In the genomic region with DNA sequence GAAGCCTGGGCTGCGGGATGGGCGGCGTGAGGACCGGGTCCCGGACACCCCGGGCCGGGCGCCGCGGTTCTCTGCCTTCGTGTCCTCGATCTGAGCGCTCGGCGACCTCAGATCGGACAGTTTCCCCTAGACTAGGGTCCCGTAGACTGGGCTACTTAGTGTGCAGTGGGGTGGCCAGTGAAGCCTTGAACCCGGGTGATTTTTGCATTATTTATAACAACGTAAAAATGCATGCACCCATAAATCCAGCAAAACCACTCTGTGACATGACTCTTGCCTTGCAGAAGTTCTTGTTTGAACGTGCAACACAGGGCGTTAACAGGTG, we compare ENCODE assay signal across 8 mouse cellular contexts. TPM values are rescaled to one million over a fixed set of nuclear protein-coding genes. Genes with fewer than 3 reads are reported as not detected.
DNase-seq lines count a peak whose midpoint lies in the region; ATAC-seq lines count a peak whose summit lies in the region.

No protein-coding gene starts in this region.

- WGBS in kidney, embryonic 16.5 days, result under 1% methylated on average over 21 of the region's 21 CpGs
- under 1% methylated on average over 21 of the region's 21 CpGs for WGBS in hindbrain, embryonic 15.5 days
- WGBS in midbrain, embryonic 15.5 days, result under 1% methylated on average over 21 of the region's 21 CpGs

- peak overlapping the region; percentile 89 for H3K4me2 ChIP-seq in kidney, embryonic 16.5 days (replicated peaks; ENCODE audit: low read depth, low read length)
- peak overlapping the region; percentile 83 for H3K4me2 ChIP-seq in hindbrain, embryonic 15.5 days
- H3K4me2 ChIP-seq in midbrain, embryonic 15.5 days, result peak overlapping the region; percentile 77

- H3K9ac ChIP-seq in kidney, embryonic 16.5 days (replicated peaks; ENCODE audit: low read length), result peak overlapping the region; percentile 88
- H3K9ac ChIP-seq in hindbrain, embryonic 15.5 days, result peak overlapping the region; percentile 73
- peak overlapping the region; percentile 76 for H3K9ac ChIP-seq in midbrain, embryonic 15.5 days

- no peak for DNase-seq in kidney, postnatal 36 days
- no peak for DNase-seq in cerebellum, postnatal 25 days
- no peak for DNase-seq in spleen, postnatal 14 days (ENCODE audit: low spot score in 2 of 2)
- no peak for DNase-seq in cerebellum, adult 9-10 months

- peak overlapping the region; percentile 96 for H3K4me3 ChIP-seq in kidney, embryonic 16.5 days (ENCODE audit: low read length)
- H3K4me3 ChIP-seq in brown adipose tissue, adult 24 weeks (ENCODE audit: insufficient read depth, low read depth, low read length), result peak overlapping the region; percentile 72
- peak overlapping the region; percentile 97 for H3K4me3 ChIP-seq in hindbrain, embryonic 15.5 days
- peak overlapping the region; percentile 71 for H3K4me3 ChIP-seq in midbrain, embryonic 15.5 days

- ATAC-seq in kidney, embryonic 16.5 days (ENCODE audit: low FRiP score, low TSS enrichment), result no peak
- ATAC-seq in hindbrain, embryonic 15.5 days (ENCODE audit: low FRiP score, low read depth), result peak; percentile 37; the same call in 1 of the 2 replicates
- ATAC-seq in midbrain, embryonic 15.5 days (replicated peaks), result peak; percentile 64

- no peak overlapping the region for H3K27ac ChIP-seq in kidney, embryonic 16.5 days (ENCODE audit: low read length)
- no peak overlapping the region for H3K27ac ChIP-seq in brown adipose tissue, adult 24 weeks (replicated peaks; ENCODE audit: low read depth, low read length)
- peak overlapping the region; percentile 72 for H3K27ac ChIP-seq in hindbrain, embryonic 15.5 days (replicated peaks)
- no peak overlapping the region for H3K27ac ChIP-seq in midbrain, embryonic 15.5 days

- peaks cover 17% of the 10 kb centered on the region; the same call in 1 of the 2 replicates for H3K36me3 ChIP-seq in kidney, embryonic 16.5 days (ENCODE audit: insufficient read depth, low read length)
- H3K36me3 ChIP-seq in hindbrain, embryonic 15.5 days, result 0 out of 2 replicates have a peak, but pooled peaks cover 4% of the 10 kb centered on the region
- H3K36me3 ChIP-seq in midbrain, embryonic 15.5 days (replicated peaks), result peaks cover 3% of the 10 kb centered on the region; the same call in 1 of the 2 replicates

- no peaks in the 10 kb centered on the region for H3K27me3 ChIP-seq in kidney, embryonic 16.5 days (ENCODE audit: insufficient read depth, low read length)
- H3K27me3 ChIP-seq in hindbrain, embryonic 15.5 days, result no peaks in the 10 kb centered on the region
- no peaks in the 10 kb centered on the region for H3K27me3 ChIP-seq in midbrain, embryonic 15.5 days (replicated peaks)

- H3K9me3 ChIP-seq in kidney, embryonic 16.5 days (ENCODE audit: low read length), result no peaks in the 10 kb centered on the region
- H3K9me3 ChIP-seq in hindbrain, embryonic 15.5 days, result no peaks in the 10 kb centered on the region
- no peaks in the 10 kb centered on the region for H3K9me3 ChIP-seq in midbrain, embryonic 15.5 days

- peaks cover 14% of the 10 kb centered on the region for H3K4me1 ChIP-seq in kidney, embryonic 16.5 days (ENCODE audit: insufficient read depth, low read length)
- no peaks in the 10 kb centered on the region for H3K4me1 ChIP-seq in brown adipose tissue, adult 24 weeks (ENCODE audit: control insufficient read depth, insufficient read depth, insufficient read length, low read length)
- peaks cover 28% of the 10 kb centered on the region for H3K4me1 ChIP-seq in hindbrain, embryonic 15.5 days (replicated peaks)
- peaks cover 20% of the 10 kb centered on the region for H3K4me1 ChIP-seq in midbrain, embryonic 15.5 days

RNA-seq across cellular contexts. Expression of a gene that starts 0.3 kb away (rescaled TPM):
- polyA plus RNA-seq in kidney, embryonic 16.5 days (2015; fragmentation: Nextera tagmentation; extraction: Ambion mirVana), result 37.2 and 39.5 TPM in 2 replicates
- 23.0 and 23.4 TPM in 2 replicates for polyA plus RNA-seq in brown adipose tissue, adult 24 weeks (2012; ENCODE audit: insufficient read depth, insufficient read length, missing spikeins)
- polyA plus RNA-seq in hindbrain, embryonic 15.5 days (2015; fragmentation: Nextera tagmentation; extraction: Ambion mirVana), result 74.6 and 78.0 TPM in 2 replicates
- polyA plus RNA-seq in midbrain, embryonic 15.5 days (2015; fragmentation: Nextera tagmentation; extraction: Ambion mirVana), result 63.8 and 69.7 TPM in 2 replicates

RNA-seq across cellular contexts. Expression of a gene that starts 0.5 kb away (rescaled TPM):
- polyA plus RNA-seq in kidney, embryonic 16.5 days (2015; fragmentation: Nextera tagmentation; extraction: Ambion mirVana), result 35.8 and 36.9 TPM in 2 replicates
- 32.1 and 36.7 TPM in 2 replicates for polyA plus RNA-seq in brown adipose tissue, adult 24 weeks (2012; ENCODE audit: insufficient read depth, insufficient read length, missing spikeins)
- 34.2 and 36.3 TPM in 2 replicates for polyA plus RNA-seq in hindbrain, embryonic 15.5 days (2015; fragmentation: Nextera tagmentation; extraction: Ambion mirVana)
- polyA plus RNA-seq in midbrain, embryonic 15.5 days (2015; fragmentation: Nextera tagmentation; extraction: Ambion mirVana), result 31.6 and 32.8 TPM in 2 replicates
